Mouse (Mus musculus) cerebellum, postnatal 14 days (tissue): Measurements from ENCODE around the gene Gm13083.
"Not testable (repeated sequence)": the region's sequence is repeated elsewhere in the genome, so short reads cannot be mapped to it uniquely, and the experiment has no call there.

Experiments used
- DNase-seq, 2 experiments: peaks; one replicate each; pipeline ENCODE4 v3.0.0; 2021; ENCODE audit warnings: mixed read lengths in 2 of 2

Gene Gm13083

DNA sequence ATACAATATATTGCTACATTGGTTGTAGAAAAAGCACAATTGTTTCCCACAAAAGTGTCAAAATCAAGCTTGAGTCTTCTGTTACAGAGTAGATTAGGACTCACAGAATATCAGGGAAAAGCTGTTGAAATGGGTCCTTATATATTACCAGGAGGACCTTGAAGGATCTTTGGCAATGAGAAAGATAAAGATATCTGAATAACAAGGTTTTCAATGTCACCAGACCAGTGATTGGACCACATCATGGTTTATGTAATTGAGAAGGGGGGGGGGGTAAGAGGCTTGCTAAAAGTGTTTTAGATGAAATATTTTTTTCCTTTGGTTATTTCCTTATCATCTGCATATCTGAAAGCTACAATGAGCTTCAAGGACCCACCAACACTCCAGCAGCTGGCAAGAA, at the start of gene Gm13083:
Gene Gm13083 (plus strand): TSS at position 301 of the 400 bp plus-strand sequence.
- not testable (repeated sequence) for DNase-seq

DNA sequence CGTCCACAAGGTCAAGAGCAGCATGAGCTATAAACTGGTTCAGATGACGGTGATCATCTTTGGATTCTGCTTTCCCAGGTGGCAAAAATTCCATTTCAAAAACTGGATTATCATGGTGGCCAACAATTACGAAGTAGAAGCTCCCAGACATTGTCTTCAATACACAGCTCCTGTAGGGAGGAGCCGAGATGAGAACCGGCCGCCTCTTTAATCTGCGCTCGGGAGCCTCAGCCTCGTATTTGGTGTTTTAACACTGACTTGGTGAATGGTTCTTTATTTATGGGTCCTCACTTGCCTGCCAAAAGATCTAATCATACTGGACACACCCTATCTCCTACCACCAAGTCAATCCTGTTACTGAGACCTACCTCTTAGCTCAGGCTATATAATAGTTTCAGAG, 2.9 kb upstream of the Gm13083 start:
- DNase-seq, result not testable (repeated sequence)

DNA sequence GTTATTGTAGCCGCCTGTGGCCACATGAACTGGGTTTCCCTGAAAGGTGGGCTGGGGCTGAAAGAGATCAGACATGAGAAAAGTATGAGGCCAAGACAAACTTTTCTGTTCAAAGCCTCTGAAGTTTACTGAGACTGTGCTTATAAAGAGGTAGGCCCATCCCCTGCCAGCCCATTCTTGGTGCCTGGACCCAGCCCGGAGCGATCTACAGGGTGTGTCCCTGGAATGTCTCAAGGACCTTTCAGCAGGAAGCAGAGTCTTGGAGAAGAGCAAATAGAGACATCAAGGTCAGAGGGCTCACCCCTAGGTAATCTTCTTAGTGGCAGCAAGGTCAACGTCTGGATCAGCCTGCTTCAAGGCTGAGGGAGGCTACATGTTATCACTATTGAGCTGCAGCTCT, 3.3 kb downstream of the Gm13083 start:
- DNase-seq, result not testable (repeated sequence)

DNA sequence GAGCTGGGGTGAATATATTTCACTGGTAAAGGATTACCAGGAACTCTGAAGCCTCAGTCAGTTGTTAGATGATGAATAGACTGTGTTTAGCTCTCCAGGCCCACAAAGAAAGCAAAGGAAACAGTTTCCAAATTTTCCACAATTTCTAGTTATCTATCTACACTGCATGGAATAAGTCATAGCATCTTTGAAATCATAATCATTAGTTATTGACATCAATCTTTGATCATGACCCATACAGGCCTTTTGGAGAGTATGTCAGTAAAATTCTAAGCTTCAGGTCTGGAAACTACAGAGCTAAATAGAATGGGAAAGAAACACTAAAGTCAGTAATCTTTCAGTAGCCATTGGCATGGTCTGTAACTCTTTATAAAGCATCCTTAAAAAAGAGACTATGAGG, 42.3 kb downstream of the Gm13083 start, which contains the start of gene Gm13088:
Gene Gm13088 (minus strand): TSS at position 101 of the 400 bp plus-strand sequence.
- DNase-seq, result not testable (repeated sequence)
